Mouse (Mus musculus) lung, embryonic 16.5 days (tissue): ENCODE measurements around the gene Tec. TPM values are rescaled to one million over a fixed set of nuclear protein-coding genes. Genes with fewer than 3 reads are reported as not detected.

Experiments
- ATAC-seq: fragments of 200-750 bp; cut with Nextera tagmentation; 2 replicates; pipeline ENCODE4 v1.8.0; 2017; ENCODE audit warnings: low read depth, mild to moderate bottlenecking, moderate library complexity
- H3K27ac ChIP-seq: fragments of 300-500 bp; sonication (generic); 2 replicates; pipeline ENCODE4 v1.5.1; 2014; ENCODE audit warnings: mild to moderate bottlenecking, control low read depth, low read length
- H3K27me3 ChIP-seq: fragments of 300-500 bp; sonication (generic); 2 replicates; pipeline ENCODE4 v1.6.1; 2014; ENCODE audit warnings: low read depth, low read length, mixed read lengths; ENCODE audit not compliant: control insufficient read depth, insufficient read depth
- H3K36me3 ChIP-seq: fragments of 300-500 bp; sonication (generic); 2 replicates; pipeline ENCODE4 v1.6.1; 2014; ENCODE audit warnings: low read length; ENCODE audit not compliant: control insufficient read depth, insufficient read depth
- H3K4me1 ChIP-seq: fragments of 300-500 bp; sonication (generic); replicated peaks from 2 replicates; pipeline ENCODE4 v1.6.1; 2014; ENCODE audit warnings: low read length, mixed read lengths; ENCODE audit not compliant: control insufficient read depth, insufficient read depth
- H3K4me2 ChIP-seq: fragments of 300-500 bp; sonication (generic); 2 replicates; pipeline ENCODE4 v1.6.1; 2014; ENCODE audit warnings: low read depth, low read length, control low read depth
- H3K4me3 ChIP-seq: fragments of 300-500 bp; sonication (generic); 2 replicates; pipeline ENCODE4 v1.5.1; 2014; ENCODE audit warnings: mild to moderate bottlenecking, low read length, control low read depth
- H3K9ac ChIP-seq: fragments of 300-500 bp; sonication (generic); 2 replicates; pipeline ENCODE4 v1.6.1; 2014; ENCODE audit warnings: low read length, control low read depth
- H3K9me3 ChIP-seq: fragments of 300-500 bp; sonication (generic); 2 replicates; pipeline ENCODE4 v1.6.1; 2016; ENCODE audit warnings: low read length; ENCODE audit not compliant: control insufficient read depth
- WGBS: fragments of 180-500 bp; shearing (Covaris S2); extraction: QIAGEN DNeasy Blood & Tissue Kit; methylation state at CpG from one replicate; pipeline ENCODE4 v1.1.7; 2014; 5-methylcytosine and 5-hydroxymethylcytosine counted together
- polyA plus RNA-seq: library from polyadenylated mRNA; unstranded; fragments of >200 nt; fragmentation: Nextera tagmentation; extraction: Ambion mirVana; gene quantifications from 2 replicates; pipeline ENCODE4 v1.2.1, GENCODE M21; 2015

The Tec gene
- polyA plus RNA-seq, 1 experiment from 2014 or later = 4.0 TPM

DNA sequence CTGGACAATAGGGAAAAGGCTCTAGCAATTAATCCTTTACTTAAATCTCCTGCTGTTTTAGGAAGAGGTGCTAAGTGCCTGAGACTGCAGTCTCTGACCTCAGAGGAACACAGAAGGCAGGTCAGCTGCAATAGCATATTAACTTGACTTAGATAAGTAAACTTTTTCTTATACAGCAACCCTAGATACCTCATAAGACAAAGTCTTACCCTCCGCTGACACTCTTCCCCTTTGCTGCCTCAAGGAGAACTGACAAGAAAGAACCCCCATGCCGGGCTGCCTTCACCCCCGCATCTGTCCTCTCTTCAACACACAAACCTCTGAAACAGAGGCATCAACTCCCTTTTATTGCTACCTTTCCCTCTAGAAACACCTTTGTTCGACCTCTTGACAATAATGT lies 76.9 kb downstream of the Tec start:
- Histone ChIP-seq H3K36me3 (no peaks in the 10 kb centered on the region), H3K4me3 (no peak overlapping the region), H3K27ac (no peak overlapping the region), H3K4me2 (no peak overlapping the region), H3K4me1 (no peaks in the 10 kb centered on the region; the same call in 1 of the 2 replicates), H3K27me3 (no peaks in the 10 kb centered on the region), H3K9ac (no peak overlapping the region), H3K9me3 (no peaks in the 10 kb centered on the region)
- 45% methylated on average over 4 of the region's 4 CpGs for WGBS
- no peak for ATAC-seq

DNA sequence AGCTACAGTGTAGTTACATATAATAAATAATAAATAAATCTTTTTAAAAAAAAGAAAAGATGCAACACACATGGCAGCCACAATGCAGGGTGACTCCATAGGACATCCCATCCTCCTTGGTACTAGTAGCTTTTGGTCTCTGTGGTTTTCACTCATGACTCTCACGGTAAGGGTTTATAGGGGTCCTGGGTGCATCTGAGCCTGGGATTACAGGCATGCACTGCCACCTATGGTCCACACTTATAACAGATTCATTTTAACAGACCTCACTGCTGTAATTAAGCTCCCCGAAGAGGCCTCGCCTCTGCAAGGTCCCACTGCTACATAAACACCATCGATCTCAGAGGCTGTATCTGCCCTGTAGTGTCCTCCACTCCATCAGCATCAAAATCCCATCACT lies 82.8 kb downstream of the Tec start:
- no peaks in the 10 kb centered on the region for H3K27me3 ChIP-seq
- WGBS = 50% methylated on average over 4 of the region's 4 CpGs
- no peaks in the 10 kb centered on the region for H3K4me1 ChIP-seq
- H3K27ac ChIP-seq = no peak overlapping the region
- H3K9me3 ChIP-seq = no peaks in the 10 kb centered on the region
- H3K4me2 ChIP-seq = no peak overlapping the region
- no peak for ATAC-seq
- no peaks in the 10 kb centered on the region for H3K36me3 ChIP-seq
- H3K4me3 ChIP-seq = no peak overlapping the region
- H3K9ac ChIP-seq = no peak overlapping the region

DNA sequence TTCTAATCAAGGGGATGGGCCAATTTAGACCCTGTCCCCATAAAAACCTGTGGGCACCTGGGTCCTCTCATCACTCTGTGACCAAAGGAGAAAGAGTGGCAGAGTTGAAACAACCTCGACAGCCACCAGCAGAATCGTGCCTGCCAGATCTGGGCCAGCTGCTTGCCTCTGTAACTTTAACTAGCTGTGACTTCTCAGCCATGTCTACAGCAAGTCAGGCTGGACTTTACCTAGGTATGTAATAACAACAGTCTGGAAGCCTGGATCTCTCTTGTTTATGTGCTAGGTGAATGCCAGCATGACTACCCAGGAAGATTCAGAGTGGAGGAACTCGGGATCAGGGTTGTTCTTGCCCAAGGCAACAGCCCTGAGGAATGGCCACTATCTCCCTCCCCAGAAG lies 83.6 kb downstream of the Tec start:
- 81% methylated on average over 3 of the region's 3 CpGs for WGBS
- Histone ChIP-seq H3K4me2 (no peak overlapping the region), H3K36me3 (no peaks in the 10 kb centered on the region), H3K9ac (no peak overlapping the region), H3K4me1 (no peaks in the 10 kb centered on the region), H3K4me3 (no peak overlapping the region), H3K27me3 (no peaks in the 10 kb centered on the region), H3K27ac (no peak overlapping the region), H3K9me3 (no peaks in the 10 kb centered on the region)
- ATAC-seq = no peak

DNA sequence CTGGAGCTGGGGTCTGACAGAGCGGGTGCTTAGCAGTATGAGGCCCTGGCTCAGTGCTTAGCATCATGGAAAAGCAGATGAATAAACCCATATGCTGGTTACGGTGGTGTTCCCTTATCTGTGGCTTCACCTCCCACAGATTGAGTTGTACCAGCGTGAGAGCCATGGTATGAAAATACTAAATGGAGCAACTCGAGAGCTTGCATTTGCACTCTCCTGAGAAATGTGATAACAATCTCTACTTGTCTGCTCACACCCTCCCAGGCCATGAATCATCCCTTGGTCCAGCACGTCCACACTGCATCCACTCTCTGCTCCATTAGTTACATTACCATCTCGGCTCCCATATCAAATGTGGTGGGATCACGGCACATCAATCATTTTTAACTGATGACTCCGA lies 84.3 kb downstream of the Tec start:
- no peaks in the 10 kb centered on the region for H3K36me3 ChIP-seq
- no peak overlapping the region for H3K4me3 ChIP-seq
- ATAC-seq = no peak
- no peak overlapping the region for H3K4me2 ChIP-seq
- H3K9ac ChIP-seq = no peak overlapping the region
- no peak overlapping the region for H3K27ac ChIP-seq
- no peaks in the 10 kb centered on the region for H3K9me3 ChIP-seq
- no peaks in the 10 kb centered on the region for H3K27me3 ChIP-seq
- no peaks in the 10 kb centered on the region for H3K4me1 ChIP-seq
- 61% methylated on average over 8 of the region's 8 CpGs for WGBS

DNA sequence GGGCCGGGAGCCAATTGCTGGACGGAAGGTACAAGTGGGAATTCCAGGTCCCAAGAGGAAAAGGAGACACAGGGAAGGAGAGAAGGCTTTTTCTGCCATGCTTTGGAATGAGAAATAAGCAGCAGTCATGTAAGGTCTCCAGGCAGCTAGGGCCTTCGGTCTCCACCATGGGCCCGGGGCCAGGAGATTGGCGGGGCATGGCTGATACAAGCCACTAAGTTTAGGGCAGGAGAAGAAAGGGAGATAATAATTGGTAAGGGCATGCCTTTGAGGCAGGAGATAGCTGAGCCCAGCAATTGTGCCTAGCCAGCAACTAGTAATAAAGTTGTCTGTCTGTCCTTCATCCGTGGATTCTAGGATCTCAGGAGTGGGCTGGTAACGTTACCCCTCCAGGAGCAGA lies 85.2 kb downstream of the Tec start:
- H3K36me3 ChIP-seq = no peaks in the 10 kb centered on the region
- H3K4me1 ChIP-seq = no peaks in the 10 kb centered on the region
- no peak overlapping the region for H3K9ac ChIP-seq
- no peaks in the 10 kb centered on the region for H3K27me3 ChIP-seq
- no peak overlapping the region for H3K27ac ChIP-seq
- no peak overlapping the region for H3K4me3 ChIP-seq
- H3K4me2 ChIP-seq = no peak overlapping the region
- H3K9me3 ChIP-seq = no peaks in the 10 kb centered on the region
- no peak for ATAC-seq
- 88% methylated on average over 7 of the region's 7 CpGs for WGBS

DNA sequence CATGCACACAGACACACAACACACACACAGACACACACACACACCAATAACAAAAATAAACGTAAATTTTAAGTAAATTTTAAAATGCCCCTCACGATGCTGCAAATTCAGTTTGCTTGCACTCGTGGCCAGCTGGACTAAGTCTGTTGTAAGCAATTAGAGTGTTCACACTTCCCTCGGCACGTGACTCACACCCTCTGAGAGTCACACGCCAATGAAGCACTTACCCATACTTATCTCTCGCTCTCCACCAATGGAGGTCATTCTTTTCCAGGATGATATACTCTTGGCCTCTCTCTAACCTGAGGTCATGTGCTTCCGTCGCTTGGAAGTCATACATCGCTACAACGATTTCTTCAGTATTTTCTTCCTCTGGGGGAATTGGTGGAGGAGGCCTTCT lies 86.5 kb downstream of the Tec start:
- no peaks in the 10 kb centered on the region for H3K27me3 ChIP-seq
- no peak for ATAC-seq
- no peak overlapping the region for H3K9ac ChIP-seq
- no peaks in the 10 kb centered on the region for H3K4me1 ChIP-seq
- H3K9me3 ChIP-seq = no peaks in the 10 kb centered on the region
- H3K4me3 ChIP-seq = no peak overlapping the region
- H3K4me2 ChIP-seq = no peak overlapping the region
- 65% methylated on average over 11 of the region's 11 CpGs for WGBS
- H3K36me3 ChIP-seq = no peaks in the 10 kb centered on the region
- H3K27ac ChIP-seq = no peak overlapping the region

DNA sequence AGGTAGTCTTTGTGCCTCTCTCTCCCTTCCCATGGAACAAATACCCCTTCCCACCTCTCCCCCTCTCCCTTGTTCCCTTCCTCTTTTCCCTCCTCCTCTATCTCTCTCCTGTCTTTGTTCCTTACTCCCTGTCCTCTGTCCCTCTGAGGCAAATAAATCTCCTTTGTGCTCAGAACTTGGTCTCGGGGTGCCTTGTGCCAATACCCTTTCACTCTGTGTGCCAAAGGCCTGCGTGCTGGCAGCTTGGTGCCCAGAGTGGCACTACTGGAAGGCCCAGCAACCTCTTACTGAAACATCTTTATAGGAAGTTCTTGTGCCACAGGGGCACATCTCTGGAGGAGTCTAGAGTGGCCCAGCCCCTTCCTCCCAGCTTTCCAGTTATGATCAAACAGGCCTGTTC lies 91.7 kb downstream of the Tec start:
- Histone ChIP-seq H3K4me3 (no peak overlapping the region), H3K4me2 (no peak overlapping the region)
- no peak for ATAC-seq

DNA sequence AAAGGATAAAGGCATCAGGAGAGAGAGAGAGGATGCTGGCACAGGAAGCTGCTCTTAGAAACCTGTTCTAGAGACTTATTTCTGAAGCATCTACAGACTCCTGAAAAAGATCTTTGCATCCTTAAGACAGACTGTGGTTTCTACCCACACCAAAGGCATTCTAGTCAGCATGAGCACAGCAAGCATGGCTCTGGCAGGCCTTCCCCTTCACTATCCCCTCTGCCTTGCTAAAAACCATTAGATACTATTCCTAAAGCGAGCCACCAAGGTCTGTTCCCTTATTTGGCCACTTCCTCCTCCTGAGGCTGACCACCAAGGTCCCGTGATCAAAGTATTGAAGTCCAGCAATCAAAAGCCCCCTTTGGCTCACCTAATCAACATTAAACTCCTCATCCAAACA lies 92.2 kb downstream of the Tec start:
- Histone ChIP-seq H3K4me1 (no peaks in the 10 kb centered on the region), H3K4me3 (no peak overlapping the region), H3K27ac (no peak overlapping the region), H3K36me3 (no peaks in the 10 kb centered on the region), H3K9ac (no peak overlapping the region), H3K4me2 (no peak overlapping the region), H3K27me3 (no peaks in the 10 kb centered on the region), H3K9me3 (no peaks in the 10 kb centered on the region)
- WGBS = 60% methylated on average over 2 of the region's 2 CpGs
- ATAC-seq = no peak

More for the DNA sequence above, 91.7 kb downstream of the Tec start:
- Histone ChIP-seq H3K9me3 (no peaks in the 10 kb centered on the region), H3K27ac (no peak overlapping the region), H3K36me3 (no peaks in the 10 kb centered on the region), H3K4me1 (no peaks in the 10 kb centered on the region), H3K27me3 (no peaks in the 10 kb centered on the region), H3K9ac (no peak overlapping the region)
- 81% methylated on average over 2 of the region's 2 CpGs for WGBS

DNA sequence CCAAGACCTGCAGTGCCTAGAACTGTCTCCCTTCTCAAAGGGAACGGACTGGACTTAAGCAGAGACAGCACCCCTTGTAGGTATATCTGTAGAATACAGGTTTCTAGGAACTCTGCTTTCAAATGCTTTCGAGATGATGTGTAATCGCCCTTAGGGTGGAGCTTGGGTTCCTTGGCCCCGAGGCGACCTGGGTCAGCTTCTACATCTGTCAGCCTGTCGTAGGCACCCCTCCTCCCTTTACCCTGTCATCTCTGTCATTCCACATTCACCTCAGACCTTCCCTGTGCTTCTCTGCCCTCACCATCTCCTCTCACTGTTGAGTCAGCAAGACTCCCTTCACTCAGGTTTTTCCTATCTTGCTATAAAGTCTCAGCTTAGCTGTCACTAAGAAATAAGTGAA lies 98.4 kb downstream of the Tec start:
- Histone ChIP-seq H3K4me2 (no peak overlapping the region), H3K9ac (no peak overlapping the region), H3K4me1 (no peaks in the 10 kb centered on the region), H3K36me3 (no peaks in the 10 kb centered on the region), H3K9me3 (no peaks in the 10 kb centered on the region), H3K4me3 (no peak overlapping the region), H3K27ac (no peak overlapping the region), H3K27me3 (no peaks in the 10 kb centered on the region)
- no peak for ATAC-seq
- 28% methylated on average over 6 of the region's 6 CpGs for WGBS

DNA sequence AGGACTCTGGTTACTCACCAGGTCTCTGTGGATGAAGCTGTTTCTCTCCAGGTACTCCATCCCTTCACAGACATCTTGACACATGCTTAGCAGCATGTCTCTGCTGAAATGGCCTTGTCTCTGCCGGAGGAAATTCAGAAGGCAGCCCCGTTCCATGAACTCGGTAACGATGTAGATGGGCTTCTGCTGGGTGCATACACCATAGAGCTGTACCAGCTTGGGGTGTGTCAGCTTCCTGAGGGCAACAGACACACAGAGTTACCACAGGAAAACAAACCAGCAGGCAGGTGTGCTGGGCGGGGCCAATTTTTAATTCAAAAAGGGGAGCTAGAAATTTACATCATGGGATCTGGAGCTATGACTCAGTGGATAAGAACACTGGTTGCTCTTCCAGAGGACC lies 104.7 kb downstream of the Tec start:
- Histone ChIP-seq H3K9me3 (no peaks in the 10 kb centered on the region), H3K4me3 (no peak overlapping the region), H3K4me2 (no peak overlapping the region), H3K27me3 (no peaks in the 10 kb centered on the region), H3K9ac (no peak overlapping the region), H3K36me3 (no peaks in the 10 kb centered on the region), H3K27ac (no peak overlapping the region), H3K4me1 (no peaks in the 10 kb centered on the region)
- WGBS = 83% methylated on average over 5 of the region's 5 CpGs
- no peak for ATAC-seq
